Mouse (Mus musculus): ENCODE data around the gene Tuba3a. TPM values are rescaled to one million over a fixed set of nuclear protein-coding genes. Genes with fewer than 3 reads are reported as not detected.
"Not testable (repeated sequence)": the region's sequence is repeated elsewhere in the genome, so short reads cannot be mapped to it uniquely, and the experiment has no call there.

Tuba3a gene
- polyA plus RNA-seq, 1 experiment from 2014 or later = 0.16 TPM

DNA sequence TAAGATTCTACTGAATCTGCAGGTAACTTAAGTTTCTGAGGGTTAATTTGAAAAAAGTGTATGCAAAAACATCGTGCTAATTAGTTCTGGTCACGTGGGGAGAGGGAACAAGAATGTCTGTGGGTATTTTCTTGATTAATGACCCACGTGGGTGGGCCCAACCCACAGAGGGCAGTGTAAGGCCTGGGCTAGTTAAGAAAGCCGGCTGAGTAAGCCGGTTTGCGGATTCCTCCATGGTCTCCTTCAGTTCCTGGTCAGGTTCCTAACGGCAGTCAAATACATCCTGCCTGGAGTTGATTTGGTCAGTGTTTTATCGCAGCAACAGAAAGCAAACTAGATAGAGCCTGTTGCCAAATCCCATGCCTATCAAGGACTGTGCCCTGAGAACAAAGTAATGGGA is 1.6 kb downstream of the Tuba3a start:
- 0 out of 2 replicates have a peak, but pooled peaks cover 3% of the 10 kb centered on the region for H3K27me3 ChIP-seq (replicated peaks)
- whole genome bisulfite sequencing = 45% methylated on average over 8 of the region's 8 CpGs
- no peak for ATAC-seq (ENCODE audit: extremely low read depth, insufficient number of reproducible peaks, low FRiP score, low TSS enrichment)
- H3K4me1 ChIP-seq = no peaks in the 10 kb centered on the region
- no peak overlapping the region for H3K4me2 ChIP-seq
- H3K9me3 ChIP-seq = no peaks in the 10 kb centered on the region
- no peak overlapping the region for H3K9ac ChIP-seq
- no peak overlapping the region for H3K27ac ChIP-seq (replicated peaks)
- H3K4me3 ChIP-seq = no peak overlapping the region
- no peaks in the 10 kb centered on the region for H3K36me3 ChIP-seq

DNA sequence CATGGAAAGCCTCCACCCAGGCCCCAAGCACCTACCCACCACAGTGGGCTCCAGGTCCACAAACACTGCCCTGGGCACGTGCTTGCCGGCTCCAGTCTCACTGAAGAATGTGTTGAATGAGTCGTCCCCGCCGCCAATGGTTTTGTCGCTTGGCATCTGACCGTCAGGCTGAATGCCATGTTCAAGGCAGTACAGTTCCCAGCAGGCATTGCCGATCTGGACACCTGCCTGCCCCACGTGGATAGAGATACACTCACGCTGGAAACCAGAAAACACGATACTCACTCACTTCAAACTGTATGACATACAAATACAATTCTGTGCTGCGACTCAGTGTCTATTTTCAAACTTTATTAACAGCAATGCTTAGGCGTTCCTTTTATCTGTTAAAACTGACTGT is 3.1 kb downstream of the Tuba3a start:
- not testable (repeated sequence) for H3K9me3 ChIP-seq; H3K4me3 ChIP-seq; ATAC-seq (ENCODE audit: extremely low read depth, insufficient number of reproducible peaks, low FRiP score, low TSS enrichment); H3K9ac ChIP-seq; H3K27me3 ChIP-seq (replicated peaks); H3K27ac ChIP-seq (replicated peaks); H3K4me2 ChIP-seq; H3K36me3 ChIP-seq; H3K4me1 ChIP-seq
- WGBS = 86% methylated on average over 13 of the region's 13 CpGs

DNA sequence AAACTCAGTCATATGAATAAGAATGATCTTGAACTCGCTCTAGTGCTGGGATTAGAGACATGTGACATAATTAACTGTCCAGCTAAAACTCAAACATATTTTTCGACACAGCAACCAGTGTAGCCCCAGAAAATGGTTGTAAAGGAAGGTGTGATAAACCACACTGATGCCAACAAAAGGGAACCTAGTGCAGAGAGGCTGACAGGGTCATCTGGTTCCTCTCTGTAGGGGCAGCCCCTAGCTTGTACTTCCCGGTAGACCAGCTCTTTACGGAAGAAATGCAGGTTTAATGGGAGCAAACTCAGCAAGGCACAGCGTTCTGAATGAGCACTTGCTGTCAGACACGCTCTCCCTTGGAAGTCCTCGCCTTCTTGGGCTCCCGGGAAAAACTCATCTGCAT is 6.1 kb downstream of the Tuba3a start:
- WGBS = 54% methylated on average over 8 of the region's 8 CpGs
- Histone ChIP-seq H3K4me1 (no peaks in the 10 kb centered on the region), H3K36me3 (no peaks in the 10 kb centered on the region), H3K9me3 (no peaks in the 10 kb centered on the region), H3K27ac (replicated peaks) (no peak overlapping the region), H3K4me2 (no peak overlapping the region), H3K4me3 (no peak overlapping the region), H3K27me3 (replicated peaks) (0 out of 2 replicates have a peak, but pooled peaks cover 13% of the 10 kb centered on the region), H3K9ac (no peak overlapping the region)
- ATAC-seq (ENCODE audit: extremely low read depth, insufficient number of reproducible peaks, low FRiP score, low TSS enrichment) = no peak

DNA sequence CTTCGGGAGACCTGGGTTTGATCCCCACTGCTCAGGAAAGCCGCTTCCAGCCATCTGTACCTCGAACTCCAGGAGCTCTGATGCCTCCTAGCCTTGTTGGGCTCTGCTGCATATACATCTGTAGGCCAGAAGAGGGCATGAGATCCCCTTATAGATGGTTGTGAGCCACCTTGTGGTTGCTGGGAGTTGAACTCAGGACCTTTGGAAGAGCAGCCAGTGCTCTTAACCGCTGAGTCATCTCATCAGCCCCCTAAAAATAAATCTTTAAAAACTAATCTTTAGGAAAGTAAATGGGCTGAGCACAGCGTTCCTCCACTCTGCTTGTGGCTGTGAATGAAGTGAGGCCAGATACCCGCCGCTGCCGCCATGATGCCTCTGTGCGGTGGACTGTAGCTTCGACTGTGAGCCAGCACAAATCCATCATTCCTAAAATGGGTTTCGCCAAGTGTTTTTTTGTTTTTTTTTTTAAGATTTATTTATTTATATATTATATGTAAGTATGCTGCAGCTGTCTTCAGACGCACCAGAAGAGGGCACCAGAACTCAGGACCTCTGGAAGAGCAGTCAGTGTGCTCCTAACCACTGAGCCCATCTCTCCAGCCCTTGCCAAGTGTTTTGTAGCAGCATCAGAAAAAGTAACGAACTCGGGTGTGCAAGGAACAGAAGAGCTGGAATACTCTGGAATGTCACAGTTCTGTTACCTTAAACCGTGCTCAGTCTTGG is 10.8 kb downstream of the Tuba3a start:
- WGBS = 52% methylated on average over 15 of the region's 15 CpGs
- peaks cover 6% of the 10 kb centered on the region; the same call in 1 of the 2 replicates for H3K4me1 ChIP-seq
- H3K4me2 ChIP-seq = no peak overlapping the region
- no peak for ATAC-seq (ENCODE audit: extremely low read depth, insufficient number of reproducible peaks, low FRiP score, low TSS enrichment)
- H3K36me3 ChIP-seq = no peaks in the 10 kb centered on the region
- H3K9ac ChIP-seq = no peak overlapping the region
- H3K4me3 ChIP-seq = no peak overlapping the region
- H3K27me3 ChIP-seq (replicated peaks) = peaks cover 22% of the 10 kb centered on the region; the same call in 1 of the 2 replicates
- H3K9me3 ChIP-seq = no peaks in the 10 kb centered on the region
- no peak overlapping the region for H3K27ac ChIP-seq (replicated peaks)

DNA sequence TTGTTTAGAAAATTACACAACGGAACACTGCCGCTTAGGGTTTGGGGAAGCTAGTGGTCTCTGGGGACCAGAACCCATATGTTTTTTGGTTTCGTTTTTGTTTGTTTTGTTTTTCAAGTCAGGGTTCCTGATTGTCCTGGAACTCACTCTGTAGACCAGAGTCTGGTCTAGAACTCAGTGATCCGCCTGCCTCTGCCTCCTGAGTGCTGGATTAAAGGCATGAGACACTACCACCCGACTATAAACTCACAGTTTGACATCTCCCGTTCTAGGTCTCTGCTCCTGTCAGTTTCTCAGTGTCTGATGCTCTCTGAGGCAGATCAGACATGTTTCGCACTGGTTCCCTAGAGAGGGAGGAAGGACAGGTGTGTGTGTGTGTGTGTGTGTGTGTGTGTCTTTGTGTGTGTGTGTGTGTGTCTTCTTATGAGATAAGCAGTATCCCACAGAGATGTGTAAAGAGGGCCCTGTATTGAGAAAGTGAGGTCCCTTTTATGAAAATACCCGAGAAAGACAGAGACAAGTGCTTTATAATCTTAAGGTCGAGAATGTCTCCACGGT is 13.5 kb downstream of the Tuba3a start:
- 66% methylated on average over 10 of the region's 10 CpGs for WGBS
- Histone ChIP-seq H3K4me2 (no peak overlapping the region), H3K4me1 (peaks cover 6% of the 10 kb centered on the region; the same call in 1 of the 2 replicates), H3K27me3 (replicated peaks) (peaks cover 18% of the 10 kb centered on the region; the same call in 1 of the 2 replicates), H3K4me3 (no peak overlapping the region), H3K9ac (no peak overlapping the region), H3K9me3 (no peaks in the 10 kb centered on the region), H3K36me3 (no peaks in the 10 kb centered on the region), H3K27ac (replicated peaks) (no peak overlapping the region)
- ATAC-seq (ENCODE audit: extremely low read depth, insufficient number of reproducible peaks, low FRiP score, low TSS enrichment) = no peak

DNA sequence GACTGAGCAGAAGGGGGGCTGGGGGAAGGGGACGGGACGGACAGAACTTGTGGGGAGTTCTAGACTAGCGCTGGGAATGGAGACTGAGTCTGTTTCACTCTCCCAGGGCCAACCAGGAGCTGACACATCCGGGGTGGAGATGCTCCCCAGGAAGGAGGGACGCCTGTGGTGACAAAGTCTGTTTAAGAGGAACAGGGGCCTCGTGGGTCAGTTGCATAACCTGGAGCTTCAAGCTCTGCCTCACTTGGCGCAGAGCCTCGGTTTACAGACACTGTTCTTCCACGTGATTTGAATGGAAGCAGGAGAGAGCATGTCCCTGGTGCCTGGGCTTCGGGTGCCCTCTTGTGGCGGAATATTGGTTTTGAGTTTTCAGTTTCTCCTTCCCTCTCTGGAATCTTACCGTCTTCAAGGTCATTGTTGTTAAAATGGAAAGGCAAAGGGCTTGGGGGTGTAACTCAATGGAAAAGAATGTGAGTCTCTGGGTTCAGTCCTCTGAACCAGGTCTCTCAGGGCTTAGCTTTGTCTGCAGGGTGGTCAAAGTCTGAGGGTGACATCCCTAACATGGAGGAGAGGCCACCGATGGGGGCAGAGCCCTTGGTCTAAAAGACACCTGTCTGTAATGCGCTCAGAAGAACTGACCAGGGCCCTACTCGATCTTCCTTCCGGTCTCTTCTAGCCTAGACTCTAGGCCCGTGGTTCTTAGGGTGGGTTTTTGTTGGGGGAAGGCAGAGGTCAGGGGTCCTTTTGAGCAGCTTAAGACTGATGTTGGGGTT is 14.2 kb downstream of the Tuba3a start:
- Histone ChIP-seq H3K27ac (replicated peaks) (no peak overlapping the region), H3K4me3 (0 out of 2 replicates have a peak overlapping the region, but pooled peaks have one; percentile 19)
- WGBS = 18% methylated on average over 17 of the region's 17 CpGs

DNA sequence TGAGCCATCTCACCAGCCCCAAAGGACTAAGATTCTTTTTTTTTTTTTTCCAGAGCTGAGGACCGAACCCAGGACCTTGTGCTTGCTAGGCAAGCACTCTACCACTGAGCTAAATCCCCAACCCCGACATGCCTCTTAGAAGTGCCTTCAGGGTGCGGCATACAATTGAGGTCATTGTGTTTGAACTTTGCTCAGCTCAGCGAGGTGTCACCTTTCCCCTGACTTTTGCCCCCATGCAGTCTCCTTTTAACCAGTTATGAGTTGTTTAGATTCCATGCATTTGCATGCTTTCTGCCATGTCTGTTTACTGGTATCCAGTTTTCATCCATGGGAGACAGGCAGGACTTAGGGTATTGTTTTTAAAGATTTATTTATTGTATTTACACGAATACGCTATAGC is 17.0 kb downstream of the Tuba3a start:
- Histone ChIP-seq H3K4me1 (peaks cover 6% of the 10 kb centered on the region; the same call in 1 of the 2 replicates), H3K36me3 (no peaks in the 10 kb centered on the region), H3K27ac (replicated peaks) (no peak overlapping the region), H3K27me3 (replicated peaks) (peaks cover 22% of the 10 kb centered on the region), H3K9ac (no peak overlapping the region), H3K4me3 (no peak overlapping the region), H3K4me2 (no peak overlapping the region), H3K9me3 (no peaks in the 10 kb centered on the region)
- ATAC-seq (ENCODE audit: extremely low read depth, insufficient number of reproducible peaks, low FRiP score, low TSS enrichment) = no peak
- 53% methylated on average over 6 of the region's 6 CpGs for WGBS

More for the DNA sequence above, 14.2 kb downstream of the Tuba3a start:
- Histone ChIP-seq H3K4me2 (peak overlapping the region; percentile 63), H3K9me3 (no peaks in the 10 kb centered on the region), H3K9ac (peak overlapping the region; percentile 57), H3K4me1 (peaks cover 6% of the 10 kb centered on the region; the same call in 1 of the 2 replicates), H3K36me3 (no peaks in the 10 kb centered on the region), H3K27me3 (replicated peaks) (peaks cover 17% of the 10 kb centered on the region; the same call in 1 of the 2 replicates)
- peak; percentile 69; the same call in 1 of the 2 replicates for ATAC-seq (ENCODE audit: extremely low read depth, insufficient number of reproducible peaks, low FRiP score, low TSS enrichment)

DNA sequence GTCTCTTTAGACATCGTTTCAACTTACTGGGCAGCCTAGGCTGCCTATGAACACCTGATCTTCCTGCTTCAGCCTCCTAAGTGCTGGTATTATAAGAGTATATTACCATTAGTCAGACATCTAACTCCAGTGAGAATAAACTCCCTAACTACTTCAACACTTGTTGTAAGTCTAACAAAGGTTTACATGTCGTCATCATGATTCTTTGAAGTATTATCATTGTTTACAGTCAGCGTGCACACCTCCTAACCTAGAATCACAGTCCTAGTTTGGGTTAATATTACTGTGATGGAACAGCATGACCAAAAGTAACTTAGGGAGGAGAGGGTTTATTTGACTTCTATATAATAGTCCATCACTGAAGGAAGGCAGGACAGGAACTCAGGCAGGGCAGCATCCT is 18.4 kb downstream of the Tuba3a start:
- no peak for ATAC-seq (ENCODE audit: extremely low read depth, insufficient number of reproducible peaks, low FRiP score, low TSS enrichment)
- Histone ChIP-seq H3K4me3 (no peak overlapping the region), H3K9ac (no peak overlapping the region), H3K9me3 (no peaks in the 10 kb centered on the region), H3K27ac (replicated peaks) (no peak overlapping the region), H3K4me1 (peaks cover 6% of the 10 kb centered on the region; the same call in 1 of the 2 replicates), H3K4me2 (no peak overlapping the region), H3K27me3 (replicated peaks) (peaks cover 20% of the 10 kb centered on the region), H3K36me3 (no peaks in the 10 kb centered on the region)
- WGBS = 73% methylated on average over 3 of the region's 3 CpGs

DNA sequence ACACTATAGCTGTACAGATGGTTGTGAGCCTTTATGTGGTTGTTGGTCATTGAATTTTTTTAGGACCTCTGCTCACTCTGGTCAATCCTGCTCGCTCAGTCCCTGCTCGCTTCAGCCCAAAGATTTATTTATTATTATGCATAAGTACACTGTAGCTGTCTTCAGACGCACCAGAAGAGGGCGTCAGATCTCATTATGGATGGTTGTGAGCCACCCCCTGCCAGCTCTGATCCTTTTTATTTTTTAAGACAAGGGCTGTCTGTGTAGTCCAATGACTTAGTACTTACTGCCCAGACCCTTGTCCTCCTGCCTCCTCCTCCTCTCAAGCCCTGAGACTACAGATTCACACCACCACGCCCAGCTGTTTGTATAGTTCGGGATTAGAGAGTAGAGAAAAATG is 19.2 kb downstream of the Tuba3a start:
- not testable (repeated sequence) for H3K9me3 ChIP-seq; H3K4me3 ChIP-seq; H3K4me2 ChIP-seq; H3K4me1 ChIP-seq; H3K36me3 ChIP-seq; ATAC-seq (ENCODE audit: extremely low read depth, insufficient number of reproducible peaks, low FRiP score, low TSS enrichment); H3K27ac ChIP-seq (replicated peaks); H3K9ac ChIP-seq
- H3K27me3 ChIP-seq (replicated peaks) = peaks cover 20% of the 10 kb centered on the region
- 60% methylated on average over 6 of the region's 6 CpGs for WGBS

DNA sequence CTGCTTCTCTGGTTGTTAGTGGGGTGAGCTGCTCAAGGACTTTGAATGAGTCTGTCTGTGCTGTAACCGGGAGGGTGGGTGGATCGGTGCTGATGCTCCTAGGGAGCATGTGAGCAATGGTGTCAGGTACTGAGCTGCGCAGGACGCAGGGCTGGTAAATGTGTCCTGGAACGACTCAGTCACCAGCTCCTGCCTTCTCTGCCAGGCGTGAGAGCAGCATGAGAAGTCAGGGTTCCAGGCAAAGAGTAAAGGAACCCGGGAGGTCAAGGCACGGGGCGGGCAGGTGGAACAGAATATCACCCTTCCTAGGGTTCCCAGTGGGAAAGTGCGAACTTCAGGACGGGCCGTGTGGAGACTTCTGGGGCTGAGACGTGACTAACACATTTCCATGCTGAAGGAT is 19.8 kb downstream of the Tuba3a start:
- Histone ChIP-seq H3K9ac (no peak overlapping the region), H3K27me3 (replicated peaks) (peaks cover 20% of the 10 kb centered on the region), H3K4me2 (no peak overlapping the region), H3K4me3 (no peak overlapping the region), H3K4me1 (no peaks in the 10 kb centered on the region), H3K27ac (replicated peaks) (no peak overlapping the region), H3K9me3 (no peaks in the 10 kb centered on the region), H3K36me3 (no peaks in the 10 kb centered on the region)
- 53% methylated on average over 13 of the region's 13 CpGs for WGBS
- ATAC-seq (ENCODE audit: extremely low read depth, insufficient number of reproducible peaks, low FRiP score, low TSS enrichment) = no peak

DNA sequence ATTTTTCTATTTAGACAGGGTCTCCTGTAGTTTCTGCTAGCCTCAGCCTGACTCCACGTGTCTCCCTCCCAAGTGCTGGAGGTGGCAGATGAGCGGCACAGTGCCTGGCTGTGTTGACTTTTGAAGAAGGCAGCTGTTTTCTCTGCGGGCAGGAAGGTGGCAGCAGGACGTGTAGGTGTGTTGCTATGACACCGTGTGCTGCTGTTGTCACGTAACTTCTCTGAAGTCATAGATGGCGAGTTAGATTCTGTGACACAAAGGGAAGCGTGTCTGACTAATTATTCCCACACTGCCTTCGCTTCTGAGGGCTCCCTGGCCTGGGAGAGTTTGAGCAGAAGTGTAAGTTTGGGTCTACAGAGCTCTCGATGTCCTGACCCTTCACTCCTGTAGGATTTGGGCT is 20.6 kb downstream of the Tuba3a start:
- ATAC-seq (ENCODE audit: extremely low read depth, insufficient number of reproducible peaks, low FRiP score, low TSS enrichment) = no peak
- Histone ChIP-seq H3K4me1 (no peaks in the 10 kb centered on the region), H3K9me3 (no peaks in the 10 kb centered on the region), H3K4me2 (no peak overlapping the region), H3K27ac (replicated peaks) (no peak overlapping the region), H3K27me3 (replicated peaks) (peaks cover 13% of the 10 kb centered on the region; the same call in 1 of the 2 replicates), H3K4me3 (no peak overlapping the region), H3K9ac (no peak overlapping the region), H3K36me3 (no peaks in the 10 kb centered on the region)
- WGBS = 44% methylated on average over 10 of the region's 10 CpGs
